In genomic region chr11:103271979-103272378, GRCm38 (mm10) we compare ENCODE assay signal across 9 mouse cellular contexts. TPM values are rescaled to one million over a fixed set of nuclear protein-coding genes. Genes with fewer than 3 reads are reported as not detected.
DNase-seq lines count a peak whose midpoint lies in the region; ATAC-seq and TF ChIP-seq lines count a peak whose summit lies in the region.
"Had no signal": no experiment of that assay in that cellular context is flagged by ENCODE, and none has a peak within 500 bp of the region (broad histone marks: within the 10 kb centered on the region; RNA-seq: fewer than 3 reads in every experiment).

No protein-coding gene starts in this region.

- TF ChIP-seq POLR2A in cortical plate, adult 2 months (IDR thresholded peaks at IDR 0.05; ENCODE audit: extremely low read depth, insufficient read depth, low read length), result no peak

- DNase-seq in forebrain, embryonic 10.5 days (ENCODE audit: extremely low spot score, low spot score), result no peak
- no peak for DNase-seq in forebrain, embryonic 11.5 days (ENCODE audit: low spot score)
- DNase-seq in lung, postnatal 36 days, result peak; percentile 77
- no peak for DNase-seq in urinary bladder, adult 2 months (ENCODE audit: low spot score)
- DNase-seq in right cerebral cortex, postnatal 10 days (ENCODE audit: low spot score in 2 of 2), result no peak
- no peak for DNase-seq in frontal cortex, postnatal 10 days (ENCODE audit: low spot score in 2 of 2)

- no peak overlapping the region for H3K9ac ChIP-seq in forebrain, embryonic 11.5 days (ENCODE audit: low read length)

- H3K79me2 ChIP-seq in C2C12 (ENCODE audit: control insufficient read depth, insufficient read depth), result peaks cover under 1% of the 10 kb centered on the region

- H3ac ChIP-seq in C2C12 (ENCODE audit: control insufficient read depth, insufficient read length, low read depth), result no peak overlapping the region

- H3K9me3 ChIP-seq in forebrain, embryonic 10.5 days, result no peaks in the 10 kb centered on the region
- no peaks in the 10 kb centered on the region for H3K9me3 ChIP-seq in forebrain, embryonic 11.5 days (ENCODE audit: control insufficient read depth, low read length)

- no peak overlapping the region for H3K4me3 ChIP-seq in forebrain, embryonic 10.5 days
- no peak overlapping the region for H3K4me3 ChIP-seq in forebrain, embryonic 11.5 days (ENCODE audit: low read depth, low read length)
- no peak overlapping the region for H3K4me3 ChIP-seq in C2C12 (ENCODE audit: insufficient read depth, poor library complexity, severe bottlenecking)
- H3K4me3 ChIP-seq in cortical plate, adult 2 months (ENCODE audit: insufficient read depth, low read length), result no peak overlapping the region

- peak overlapping the region; percentile 26; the same call in 1 of the 2 replicates for H3K27ac ChIP-seq in forebrain, embryonic 10.5 days
- no peak overlapping the region for H3K27ac ChIP-seq in forebrain, embryonic 11.5 days (ENCODE audit: low read depth, low read length)
- no peak overlapping the region for H3K27ac ChIP-seq in cortical plate, adult 2 months (ENCODE audit: insufficient read depth, low read length)

- TF ChIP-seq CTCF in C2C12 (IDR thresholded peaks at IDR 0.05; ENCODE audit: control insufficient read depth, insufficient read depth, insufficient read length), result peak; percentile 67
- peak; percentile 32 for TF ChIP-seq CTCF in cortical plate, adult 2 months (IDR thresholded peaks at IDR 0.05; ENCODE audit: extremely low read depth, insufficient read depth, low read length)

- H3K27me3 ChIP-seq in forebrain, embryonic 10.5 days (ENCODE audit: poor library complexity, severe bottlenecking), result no peaks in the 10 kb centered on the region
- H3K27me3 ChIP-seq in forebrain, embryonic 11.5 days (ENCODE audit: control insufficient read depth, insufficient read depth, low read length), result no peaks in the 10 kb centered on the region
- no peaks in the 10 kb centered on the region for H3K27me3 ChIP-seq in C2C12 (ENCODE audit: control insufficient read depth, insufficient read depth, insufficient read length)

- ATAC-seq in forebrain, embryonic 11.5 days (replicated peaks; ENCODE audit: low FRiP score), result no peak

- peaks cover under 1% of the 10 kb centered on the region for H3K79me3 ChIP-seq in C2C12 (ENCODE audit: low read depth)

- H3K36me3 ChIP-seq in forebrain, embryonic 10.5 days (replicated peaks), result no peaks in the 10 kb centered on the region
- H3K36me3 ChIP-seq in forebrain, embryonic 11.5 days (ENCODE audit: control insufficient read depth, insufficient read depth, low read length), result no peaks in the 10 kb centered on the region
- H3K36me3 ChIP-seq in C2C12 (ENCODE audit: control insufficient read depth, insufficient read depth), result no peaks in the 10 kb centered on the region

- no peak overlapping the region for H3K4me2 ChIP-seq in forebrain, embryonic 11.5 days (ENCODE audit: low read depth, low read length, severe bottlenecking)

- WGBS in forebrain, embryonic 10.5 days, result 78% methylated on average over 6 of the region's 6 CpGs
- WGBS in forebrain, embryonic 11.5 days, result 74% methylated on average over 6 of the region's 6 CpGs

- H3K4me1 ChIP-seq in forebrain, embryonic 10.5 days, result peaks cover 39% of the 10 kb centered on the region
- H3K4me1 ChIP-seq in forebrain, embryonic 11.5 days (replicated peaks; ENCODE audit: control insufficient read depth, insufficient read depth, low read length), result peaks cover 2% of the 10 kb centered on the region; the same call in 1 of the 2 replicates
- 0 out of 2 replicates have a peak, but pooled peaks cover 1% of the 10 kb centered on the region for H3K4me1 ChIP-seq in cortical plate, adult 2 months (ENCODE audit: control insufficient read depth, insufficient read depth, low read length)

TF ChIP-seq in C2C12, 6 proteins besides CTCF, POLR2A, EP300 and RAD21:
- TF ChIP-seq FOSL1 (IDR thresholded peaks at IDR 0.05; ENCODE audit: insufficient read depth, low read length, poor library complexity, severe bottlenecking), result no peak
- TF ChIP-seq MAX (IDR thresholded peaks at IDR 0.05), result no peak
- no peak for TF ChIP-seq USF1 (IDR thresholded peaks at IDR 0.05; ENCODE audit: low read depth)
- no peak for TF ChIP-seq CEBPB (IDR thresholded peaks at IDR 0.05; ENCODE audit: low read depth)
- TF ChIP-seq MYOG (IDR thresholded peaks at IDR 0.05; ENCODE audit: control insufficient read depth, extremely low read depth, insufficient read length), result no peak
- TF ChIP-seq MYOD1 (IDR thresholded peaks at IDR 0.05; ENCODE audit: control insufficient read depth, insufficient read length, low read depth), result no peak

RNA-seq across cellular contexts. Expression of gene Map3k14, which starts 4.7 kb away (rescaled TPM):
- polyA plus RNA-seq in forebrain, embryonic 10.5 days (2016; fragmentation: Nextera tagmentation; extraction: Ambion mirVana), result 4.0 TPM in 2 replicates
- polyA plus RNA-seq in forebrain, embryonic 11.5 days (2014; fragmentation: Nextera tagmentation; extraction: Ambion mirVana), result 3.8 and 4.6 TPM in 2 replicates
- 9.7 TPM for polyA plus RNA-seq in C2C12 (2012; fragmentation: generic; extraction: Trizol)
- 2.8 and 3.4 TPM in 2 replicates for polyA plus RNA-seq in cortical plate, adult 2 months (2012; rRNA removed)
- polyA plus RNA-seq in urinary bladder, adult 2 months (2012; rRNA removed), result 6.6 and 8.9 TPM in 2 replicates

RNA-seq across cellular contexts. Expression of gene Spata32, which starts 53.7 kb away (rescaled TPM):
- polyA plus RNA-seq in forebrain, embryonic 10.5 days (2016; fragmentation: Nextera tagmentation; extraction: Ambion mirVana), result not detected in 2 replicates
- not detected in 2 replicates for polyA plus RNA-seq in forebrain, embryonic 11.5 days (2014; fragmentation: Nextera tagmentation; extraction: Ambion mirVana)
- polyA plus RNA-seq in C2C12 (2012; fragmentation: generic; extraction: Trizol), result not detected
- 2.5 and 2.9 TPM in 2 replicates for polyA plus RNA-seq in cortical plate, adult 2 months (2012; rRNA removed)
- polyA plus RNA-seq in urinary bladder, adult 2 months (2012; rRNA removed), result not detected in 2 replicates
- polyA plus RNA-seq: neural tube, embryonic 11.5 days had no signal
